Mouse (Mus musculus): ENCODE results near the gene Fmo2. TPM values are rescaled to one million over a fixed set of nuclear protein-coding genes. Genes with fewer than 3 reads are reported as not detected.

The Fmo2 gene
- total and polyA plus RNA-seq, 3 experiments: not detected

GRCm38 (mm10) chr1:162834342-162834741 lies 64.2 kb downstream of the Fmo2 start:
- Histone ChIP-seq H3K27ac (ENCODE audit: insufficient read depth, low read depth) (no peak overlapping the region), H3K4me1 (ENCODE audit: control insufficient read depth in 1 of 2, insufficient read depth in 2 of 2) (no peaks in the 10 kb centered on the region), H3K4me2 (ENCODE audit: insufficient read depth, low read depth, poor library complexity, severe bottlenecking) (no peak overlapping the region), H3K27me3 (replicated peaks) (no peaks in the 10 kb centered on the region), H3K36me3 (replicated peaks in 1 of 2; ENCODE audit: control insufficient read depth in 1 of 2, insufficient read depth in 1 of 2, low read length in 1 of 2) (no peaks in the 10 kb centered on the region), H3K9ac (ENCODE audit: insufficient read depth, low read depth) (no peak overlapping the region), H3K9me3 (replicated peaks; ENCODE audit: low read length) (no peaks in the 10 kb centered on the region), H3K79me2 (replicated peaks; ENCODE audit: control insufficient read depth, extremely low read depth, insufficient read depth, poor library complexity, severe bottlenecking) (no peaks in the 10 kb centered on the region), H3K4me3 (replicated peaks in 1 of 3; ENCODE audit: low read depth in 2 of 3, low read length in 2 of 3, poor library complexity in 1 of 3) (no peak overlapping the region)
- in situ Hi-C loops (cut with MboI; ENCODE audit: low pct_ligation_motif_present, low pct_unique_long_range_greater_than_20kb, low sequenced_read_pairs) (no loop called here), dilution Hi-C loops (cut with MboI; ENCODE audit: extremely low pct_ligation_motif_present, extremely low pct_unique_long_range_greater_than_20kb, low sequenced_read_pairs) (no loop called here)
- TF ChIP-seq SMC3 (IDR thresholded peaks at IDR 0.05; ENCODE audit: low read depth, low read length): no peak
- TF ChIP-seq CTCF (conservative IDR thresholded peaks at IDR 0.05 in 1 of 2, IDR thresholded peaks at IDR 0.05 in 1 of 2; ENCODE audit: low read depth in 2 of 2, low read length in 2 of 2): no peak
- TF ChIP-seq ELF1 (IDR thresholded peaks at IDR 0.05; ENCODE audit: low read depth, low read length): no peak
- DNase-seq (ENCODE audit: extremely low read depth): no peak

DNA sequence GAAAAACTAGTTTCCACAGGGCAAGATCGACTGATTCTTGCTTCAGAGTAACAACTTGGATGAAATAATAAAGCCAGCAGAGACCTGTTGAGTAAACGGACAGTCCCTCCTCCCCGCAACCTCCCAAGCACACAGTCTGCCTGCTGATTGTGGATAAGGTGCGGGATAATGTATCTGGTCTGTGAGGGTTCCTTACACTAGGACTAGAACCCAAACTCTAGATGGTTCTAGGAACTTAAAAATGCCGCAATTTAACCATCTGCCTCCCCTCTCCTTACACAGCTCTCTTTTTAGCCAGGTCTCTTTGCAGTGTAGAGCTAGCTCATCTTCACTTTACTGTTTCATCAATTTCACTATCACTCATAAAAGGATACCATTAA lies 66.0 kb downstream of the Fmo2 start:
- H3K27ac ChIP-seq (ENCODE audit: insufficient read depth, low read depth): no peak overlapping the region
- no peaks in the 10 kb centered on the region for H3K9me3 ChIP-seq (replicated peaks; ENCODE audit: low read length)
- no peak overlapping the region for H3K4me3 ChIP-seq (replicated peaks in 1 of 3; ENCODE audit: low read depth in 2 of 3, low read length in 2 of 3, poor library complexity in 1 of 3)
- dilution Hi-C loops (cut with MboI; ENCODE audit: extremely low pct_ligation_motif_present, extremely low pct_unique_long_range_greater_than_20kb, low sequenced_read_pairs) (no loop called here), in situ Hi-C loops (cut with MboI; ENCODE audit: low pct_ligation_motif_present, low pct_unique_long_range_greater_than_20kb, low sequenced_read_pairs) (no loop called here)
- H3K36me3 ChIP-seq (replicated peaks in 1 of 2; ENCODE audit: control insufficient read depth in 1 of 2, insufficient read depth in 1 of 2, low read length in 1 of 2): no peaks in the 10 kb centered on the region
- no peak for DNase-seq (ENCODE audit: extremely low read depth)
- no peak overlapping the region for H3K4me2 ChIP-seq (ENCODE audit: insufficient read depth, low read depth, poor library complexity, severe bottlenecking)
- no peaks in the 10 kb centered on the region for H3K79me2 ChIP-seq (replicated peaks; ENCODE audit: control insufficient read depth, extremely low read depth, insufficient read depth, poor library complexity, severe bottlenecking)
- no peaks in the 10 kb centered on the region for H3K27me3 ChIP-seq (replicated peaks)
- no peak overlapping the region for H3K9ac ChIP-seq (ENCODE audit: insufficient read depth, low read depth)
- no peak for TF ChIP-seq POLR2AphosphoS2 (IDR thresholded peaks at IDR 0.05; ENCODE audit: low read depth, low read length)
- TF ChIP-seq CTCF (conservative IDR thresholded peaks at IDR 0.05 in 1 of 2, IDR thresholded peaks at IDR 0.05 in 1 of 2; ENCODE audit: low read depth in 2 of 2, low read length in 2 of 2): no peak
- TF ChIP-seq NELFE (IDR thresholded peaks at IDR 0.05; ENCODE audit: low read depth, low read length): no peak
- no peak for TF ChIP-seq POLR2A (IDR thresholded peaks at IDR 0.05; ENCODE audit: low read depth, low read length)
- TF ChIP-seq KAT2A (IDR thresholded peaks at IDR 0.05; ENCODE audit: insufficient replicate concordance, low read length): no peak
- TF ChIP-seq PAX5 (IDR thresholded peaks at IDR 0.05; ENCODE audit: low read length): no peak
- H3K4me1 ChIP-seq (ENCODE audit: control insufficient read depth in 1 of 2, insufficient read depth in 2 of 2): no peaks in the 10 kb centered on the region

DNA sequence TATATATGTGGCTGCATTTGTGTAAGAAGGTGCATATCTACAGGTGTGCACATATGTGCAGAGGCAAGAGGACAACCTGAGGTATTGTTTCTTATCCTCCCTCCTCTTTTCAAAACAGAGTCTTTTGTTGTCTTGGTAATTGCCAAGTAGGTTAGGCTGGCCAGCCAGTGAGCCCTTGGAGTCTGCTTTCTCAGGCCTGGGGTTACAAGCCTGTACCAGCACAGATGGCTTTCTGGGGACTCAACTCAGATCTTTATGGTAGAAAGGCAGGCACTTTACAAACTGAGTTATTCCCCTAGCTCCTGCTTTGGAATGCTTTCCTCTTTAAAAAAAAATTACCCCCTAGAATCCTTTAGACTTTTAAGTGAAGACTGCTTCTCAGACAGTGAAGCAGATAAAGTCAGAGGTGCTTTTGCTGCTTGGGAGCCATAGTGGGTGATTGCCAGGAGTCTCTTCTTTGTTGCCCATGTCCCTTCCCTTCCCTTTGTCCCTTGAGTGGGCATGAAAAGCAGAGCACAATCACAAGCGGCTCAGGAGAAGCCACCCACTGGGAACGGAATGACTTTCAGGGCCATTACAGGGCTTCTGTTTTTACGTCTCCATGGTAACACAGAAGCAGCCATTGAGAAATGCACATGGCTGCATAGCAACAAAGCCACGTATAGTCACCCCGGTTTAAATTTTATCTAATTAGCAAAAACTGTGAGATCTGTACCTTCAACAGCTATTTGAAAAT lies 66.5 kb downstream of the Fmo2 start:
- H3K27ac ChIP-seq (ENCODE audit: insufficient read depth, low read depth): no peak overlapping the region
- H3K36me3 ChIP-seq (replicated peaks in 1 of 2; ENCODE audit: control insufficient read depth in 1 of 2, insufficient read depth in 1 of 2, low read length in 1 of 2): no peaks in the 10 kb centered on the region
- no peak overlapping the region for H3K4me2 ChIP-seq (ENCODE audit: insufficient read depth, low read depth, poor library complexity, severe bottlenecking)
- H3K4me3 ChIP-seq (replicated peaks in 1 of 3; ENCODE audit: low read depth in 2 of 3, low read length in 2 of 3, poor library complexity in 1 of 3): no peak overlapping the region
- TF ChIP-seq SMC3 (IDR thresholded peaks at IDR 0.05; ENCODE audit: low read depth, low read length) (no peak), ZKSCAN1 (IDR thresholded peaks at IDR 0.05; ENCODE audit: borderline replicate concordance, low read depth, low read length) (no peak), RAD21 (IDR thresholded peaks at IDR 0.05; ENCODE audit: low read depth, low read length) (no peak), ELF1 (IDR thresholded peaks at IDR 0.05; ENCODE audit: low read depth, low read length) (no peak), MXI1 (IDR thresholded peaks at IDR 0.05; ENCODE audit: low read depth, low read length) (no peak), RCOR1 (conservative IDR thresholded peaks at IDR 0.05; ENCODE audit: low read depth, low read length) (no peak)
- no peaks in the 10 kb centered on the region for H3K4me1 ChIP-seq (ENCODE audit: control insufficient read depth in 1 of 2, insufficient read depth in 2 of 2)
- dilution Hi-C loops (cut with MboI; ENCODE audit: extremely low pct_ligation_motif_present, extremely low pct_unique_long_range_greater_than_20kb, low sequenced_read_pairs): no loop called here
- H3K9ac ChIP-seq (ENCODE audit: insufficient read depth, low read depth): no peak overlapping the region
- no peak for DNase-seq (ENCODE audit: extremely low read depth)
- no peaks in the 10 kb centered on the region for H3K9me3 ChIP-seq (replicated peaks; ENCODE audit: low read length)
- H3K79me2 ChIP-seq (replicated peaks; ENCODE audit: control insufficient read depth, extremely low read depth, insufficient read depth, poor library complexity, severe bottlenecking): no peaks in the 10 kb centered on the region
- in situ Hi-C loops (cut with MboI; ENCODE audit: low pct_ligation_motif_present, low pct_unique_long_range_greater_than_20kb, low sequenced_read_pairs): no loop called here
- no peaks in the 10 kb centered on the region for H3K27me3 ChIP-seq (replicated peaks)

Other genes with a start within 250 kb of the Fmo2 start
- not detected in 2 replicates for gene Myocos, start 240.5 kb downstream of the Fmo2 start, total RNA-seq (2012; rRNA removed)
- not detected in 2 replicates for gene Myocos, start 240.5 kb downstream of the Fmo2 start, total RNA-seq (2014; rRNA removed)
- gene Myocos, start 240.5 kb downstream of the Fmo2 start, polyA plus RNA-seq (2012; ENCODE audit: insufficient read length, low read depth): not detected in 2 replicates
- gene Prrc2c, start 158.2 kb downstream of the Fmo2 start, total RNA-seq (2012; rRNA removed): 59.8 and 63.4 TPM in 2 replicates
- gene Prrc2c, start 158.2 kb downstream of the Fmo2 start, total RNA-seq (2014; rRNA removed): 26.4 and 30.9 TPM in 2 replicates
- 117 and 144 TPM in 2 replicates for gene Prrc2c, start 158.2 kb downstream of the Fmo2 start, polyA plus RNA-seq (2012; ENCODE audit: insufficient read length, low read depth)
- not detected in 2 replicates for gene Fmo4, start 84.8 kb downstream of the Fmo2 start, total RNA-seq (2012; rRNA removed)
- gene Fmo4, start 84.8 kb downstream of the Fmo2 start, total RNA-seq (2014; rRNA removed): not detected in 2 replicates
- not detected in 2 replicates for gene Fmo4, start 84.8 kb downstream of the Fmo2 start, polyA plus RNA-seq (2012; ENCODE audit: insufficient read length, low read depth)
- gene Fmo1, start 32.1 kb downstream of the Fmo2 start, total RNA-seq (2012; rRNA removed): not detected in 2 replicates
- gene Fmo1, start 32.1 kb downstream of the Fmo2 start, total RNA-seq (2014; rRNA removed): not detected in 2 replicates
- not detected in 2 replicates for gene Fmo1, start 32.1 kb downstream of the Fmo2 start, polyA plus RNA-seq (2012; ENCODE audit: insufficient read length, low read depth)
- gene Fmo6, start 38.8 kb upstream of the Fmo2 start, total RNA-seq (2012; rRNA removed): not detected in 2 replicates
- gene Fmo6, start 38.8 kb upstream of the Fmo2 start, total RNA-seq (2014; rRNA removed): not detected in 2 replicates
- gene Fmo6, start 38.8 kb upstream of the Fmo2 start, polyA plus RNA-seq (2012; ENCODE audit: insufficient read length, low read depth): not detected in 2 replicates
- not detected in 2 replicates for gene Fmo3, start 85.8 kb upstream of the Fmo2 start, total RNA-seq (2012; rRNA removed)
- not detected in 2 replicates for gene Fmo3, start 85.8 kb upstream of the Fmo2 start, total RNA-seq (2014; rRNA removed)
- not detected in 2 replicates for gene Fmo3, start 85.8 kb upstream of the Fmo2 start, polyA plus RNA-seq (2012; ENCODE audit: insufficient read length, low read depth)
- not detected in 2 replicates for gene Mroh9, start 186.9 kb upstream of the Fmo2 start, total RNA-seq (2012; rRNA removed)
- gene Mroh9, start 186.9 kb upstream of the Fmo2 start, total RNA-seq (2014; rRNA removed): not detected in 2 replicates
- gene Mroh9, start 186.9 kb upstream of the Fmo2 start, polyA plus RNA-seq (2012; ENCODE audit: insufficient read length, low read depth): not detected in 2 replicates

All from CH12.LX (cell line).